Mouse (Mus musculus): ENCODE data around the gene Cblb. TPM values are rescaled to one million over a fixed set of nuclear protein-coding genes. Genes with fewer than 3 reads are reported as not detected.

Cblb gene
- polyA plus RNA-seq, 1 experiment from 2014 or later = 10.6 TPM

GRCm38 (mm10) chr16:52114473-52114872, 83.4 kb downstream of the Cblb start:
- no peak overlapping the region for H3K4me2 ChIP-seq
- H3K9me3 ChIP-seq (ENCODE audit: control insufficient read depth, low read length) = no peaks in the 10 kb centered on the region
- no peaks in the 10 kb centered on the region for H3K4me1 ChIP-seq (replicated peaks; ENCODE audit: control insufficient read depth, insufficient read depth, low read length)
- ATAC-seq (replicated peaks; ENCODE audit: low FRiP score) = no peak
- no peak overlapping the region for H3K4me3 ChIP-seq (ENCODE audit: low read depth, low read length)
- H3K9ac ChIP-seq (ENCODE audit: low read depth, low read length) = no peak overlapping the region
- 0 out of 2 replicates have a peak, but pooled peaks cover 2% of the 10 kb centered on the region for H3K36me3 ChIP-seq (ENCODE audit: control insufficient read depth, insufficient read depth, low read length)
- no peaks in the 10 kb centered on the region for H3K27me3 ChIP-seq (replicated peaks; ENCODE audit: control insufficient read depth, insufficient read depth, low read length)
- no peak overlapping the region for H3K27ac ChIP-seq (ENCODE audit: low read depth, low read length)
- WGBS = 88% methylated on average over 4 of the region's 4 CpGs
- no peak for DNase-seq (ENCODE audit: low spot score)

- H3K9me3 ChIP-seq (ENCODE audit: control insufficient read depth, low read length) = no peaks in the 10 kb centered on the region
- ATAC-seq (replicated peaks; ENCODE audit: low FRiP score) = no peak
- no peaks in the 10 kb centered on the region for H3K36me3 ChIP-seq (ENCODE audit: control insufficient read depth, insufficient read depth, low read length)
- 82% methylated on average over 4 of the region's 4 CpGs for WGBS
- H3K4me3 ChIP-seq (ENCODE audit: low read depth, low read length) = no peak overlapping the region
- H3K9ac ChIP-seq (ENCODE audit: low read depth, low read length) = no peak overlapping the region
- no peak overlapping the region for H3K4me2 ChIP-seq
- H3K27ac ChIP-seq (ENCODE audit: low read depth, low read length) = no peak overlapping the region
- H3K27me3 ChIP-seq (replicated peaks; ENCODE audit: control insufficient read depth, insufficient read depth, low read length) = no peaks in the 10 kb centered on the region
- no peak for DNase-seq (ENCODE audit: low spot score)
- no peaks in the 10 kb centered on the region for H3K4me1 ChIP-seq (replicated peaks; ENCODE audit: control insufficient read depth, insufficient read depth, low read length)
These were observed 88.0 kb downstream of the Cblb start for GRCm38 (mm10) chr16:52119003-52119402.

GRCm38 (mm10) chr16:52124974-52125373, 93.9 kb downstream of the Cblb start:
- Histone ChIP-seq H3K9me3 (ENCODE audit: control insufficient read depth, low read length) (no peaks in the 10 kb centered on the region), H3K4me1 (replicated peaks; ENCODE audit: control insufficient read depth, insufficient read depth, low read length) (no peaks in the 10 kb centered on the region), H3K27me3 (replicated peaks; ENCODE audit: control insufficient read depth, insufficient read depth, low read length) (no peaks in the 10 kb centered on the region), H3K27ac (ENCODE audit: low read depth, low read length) (no peak overlapping the region), H3K4me3 (ENCODE audit: low read depth, low read length) (no peak overlapping the region), H3K9ac (ENCODE audit: low read depth, low read length) (no peak overlapping the region), H3K4me2 (no peak overlapping the region), H3K36me3 (ENCODE audit: control insufficient read depth, insufficient read depth, low read length) (no peaks in the 10 kb centered on the region)
- ATAC-seq (replicated peaks; ENCODE audit: low FRiP score) (no peak), DNase-seq (ENCODE audit: low spot score) (no peak)

- H3K4me3 ChIP-seq (ENCODE audit: low read depth, low read length) = no peak overlapping the region
- no peaks in the 10 kb centered on the region for H3K9me3 ChIP-seq (ENCODE audit: control insufficient read depth, low read length)
- H3K4me2 ChIP-seq = no peak overlapping the region
- no peaks in the 10 kb centered on the region for H3K36me3 ChIP-seq (ENCODE audit: control insufficient read depth, insufficient read depth, low read length)
- WGBS = 88% methylated on average over 4 of the region's 4 CpGs
- no peak overlapping the region for H3K27ac ChIP-seq (ENCODE audit: low read depth, low read length)
- H3K9ac ChIP-seq (ENCODE audit: low read depth, low read length) = no peak overlapping the region
- H3K4me1 ChIP-seq (replicated peaks; ENCODE audit: control insufficient read depth, insufficient read depth, low read length) = no peaks in the 10 kb centered on the region
- no peak for ATAC-seq (replicated peaks; ENCODE audit: low FRiP score)
- no peaks in the 10 kb centered on the region for H3K27me3 ChIP-seq (replicated peaks; ENCODE audit: control insufficient read depth, insufficient read depth, low read length)
- DNase-seq (ENCODE audit: low spot score) = no peak
These were observed 94.9 kb downstream of the Cblb start for GRCm38 (mm10) chr16:52125896-52126295.

GRCm38 (mm10) chr16:52129357-52129905, 98.4 kb downstream of the Cblb start:
- no peak overlapping the region for H3K4me3 ChIP-seq (ENCODE audit: low read depth, low read length)
- H3K4me1 ChIP-seq (replicated peaks; ENCODE audit: control insufficient read depth, insufficient read depth, low read length) = no peaks in the 10 kb centered on the region
- H3K4me2 ChIP-seq = no peak overlapping the region
- no peak for DNase-seq (ENCODE audit: low spot score)
- 84% methylated on average over 5 of the region's 5 CpGs for whole genome bisulfite sequencing
- H3K9ac ChIP-seq (ENCODE audit: low read depth, low read length) = no peak overlapping the region
- no peak for ATAC-seq (replicated peaks; ENCODE audit: low FRiP score)
- no peaks in the 10 kb centered on the region for H3K27me3 ChIP-seq (replicated peaks; ENCODE audit: control insufficient read depth, insufficient read depth, low read length)
- H3K36me3 ChIP-seq (ENCODE audit: control insufficient read depth, insufficient read depth, low read length) = no peaks in the 10 kb centered on the region
- no peak overlapping the region for H3K27ac ChIP-seq (ENCODE audit: low read depth, low read length)
- no peaks in the 10 kb centered on the region for H3K9me3 ChIP-seq (ENCODE audit: control insufficient read depth, low read length)

- 79% methylated on average over 11 of the region's 11 CpGs for WGBS
These were observed 101.9 kb downstream of the Cblb start for GRCm38 (mm10) chr16:52132808-52133490.

GRCm38 (mm10) chr16:52134631-52135227, 103.7 kb downstream of the Cblb start:
- Histone ChIP-seq H3K9ac (ENCODE audit: low read depth, low read length) (no peak overlapping the region), H3K9me3 (ENCODE audit: control insufficient read depth, low read length) (no peaks in the 10 kb centered on the region), H3K4me2 (no peak overlapping the region), H3K36me3 (ENCODE audit: control insufficient read depth, insufficient read depth, low read length) (no peaks in the 10 kb centered on the region; the same call in 1 of the 2 replicates), H3K27me3 (replicated peaks; ENCODE audit: control insufficient read depth, insufficient read depth, low read length) (no peaks in the 10 kb centered on the region), H3K4me3 (ENCODE audit: low read depth, low read length) (no peak overlapping the region), H3K4me1 (replicated peaks; ENCODE audit: control insufficient read depth, insufficient read depth, low read length) (no peaks in the 10 kb centered on the region), H3K27ac (ENCODE audit: low read depth, low read length) (no peak overlapping the region)
- no peak for DNase-seq (ENCODE audit: low spot score)
- ATAC-seq (replicated peaks; ENCODE audit: low FRiP score) = no peak; the same call in 1 of the 2 replicates
- WGBS = 59% methylated on average over 11 of the region's 11 CpGs

More at GRCm38 (mm10) chr16:52132808-52133490, 101.9 kb downstream of the Cblb start:
- no peak overlapping the region for H3K9ac ChIP-seq (ENCODE audit: low read depth, low read length)
- no peaks in the 10 kb centered on the region for H3K4me1 ChIP-seq (replicated peaks; ENCODE audit: control insufficient read depth, insufficient read depth, low read length)
- no peaks in the 10 kb centered on the region for H3K27me3 ChIP-seq (replicated peaks; ENCODE audit: control insufficient read depth, insufficient read depth, low read length)
- no peak overlapping the region for H3K27ac ChIP-seq (ENCODE audit: low read depth, low read length)
- H3K36me3 ChIP-seq (ENCODE audit: control insufficient read depth, insufficient read depth, low read length) = no peaks in the 10 kb centered on the region; the same call in 1 of the 2 replicates
- ATAC-seq (replicated peaks; ENCODE audit: low FRiP score) (no peak), DNase-seq (ENCODE audit: low spot score) (no peak)
- no peaks in the 10 kb centered on the region for H3K9me3 ChIP-seq (ENCODE audit: control insufficient read depth, low read length)
- H3K4me3 ChIP-seq (ENCODE audit: low read depth, low read length) = no peak overlapping the region
- no peak overlapping the region for H3K4me2 ChIP-seq

- 86% methylated on average over 9 of the region's 9 CpGs for WGBS
- H3K27me3 ChIP-seq (replicated peaks; ENCODE audit: control insufficient read depth, insufficient read depth, low read length) = no peaks in the 10 kb centered on the region
These were observed 104.8 kb downstream of the Cblb start for GRCm38 (mm10) chr16:52135689-52136390.

More at GRCm38 (mm10) chr16:52135689-52136390, 104.8 kb downstream of the Cblb start:
- H3K4me2 ChIP-seq = no peak overlapping the region
- H3K27ac ChIP-seq (ENCODE audit: low read depth, low read length) = no peak overlapping the region
- ATAC-seq (replicated peaks; ENCODE audit: low FRiP score) (no peak), DNase-seq (ENCODE audit: low spot score) (no peak)
- H3K4me3 ChIP-seq (ENCODE audit: low read depth, low read length) = no peak overlapping the region
- H3K9ac ChIP-seq (ENCODE audit: low read depth, low read length) = no peak overlapping the region
- H3K9me3 ChIP-seq (ENCODE audit: control insufficient read depth, low read length) = no peaks in the 10 kb centered on the region
- H3K36me3 ChIP-seq (ENCODE audit: control insufficient read depth, insufficient read depth, low read length) = no peaks in the 10 kb centered on the region; the same call in 1 of the 2 replicates
- no peaks in the 10 kb centered on the region for H3K4me1 ChIP-seq (replicated peaks; ENCODE audit: control insufficient read depth, insufficient read depth, low read length)

All from liver, embryonic 11.5 days (tissue).